Mouse (Mus musculus): ENCODE measurements around the gene Pabpc4.

Pabpc4 gene

DNA sequence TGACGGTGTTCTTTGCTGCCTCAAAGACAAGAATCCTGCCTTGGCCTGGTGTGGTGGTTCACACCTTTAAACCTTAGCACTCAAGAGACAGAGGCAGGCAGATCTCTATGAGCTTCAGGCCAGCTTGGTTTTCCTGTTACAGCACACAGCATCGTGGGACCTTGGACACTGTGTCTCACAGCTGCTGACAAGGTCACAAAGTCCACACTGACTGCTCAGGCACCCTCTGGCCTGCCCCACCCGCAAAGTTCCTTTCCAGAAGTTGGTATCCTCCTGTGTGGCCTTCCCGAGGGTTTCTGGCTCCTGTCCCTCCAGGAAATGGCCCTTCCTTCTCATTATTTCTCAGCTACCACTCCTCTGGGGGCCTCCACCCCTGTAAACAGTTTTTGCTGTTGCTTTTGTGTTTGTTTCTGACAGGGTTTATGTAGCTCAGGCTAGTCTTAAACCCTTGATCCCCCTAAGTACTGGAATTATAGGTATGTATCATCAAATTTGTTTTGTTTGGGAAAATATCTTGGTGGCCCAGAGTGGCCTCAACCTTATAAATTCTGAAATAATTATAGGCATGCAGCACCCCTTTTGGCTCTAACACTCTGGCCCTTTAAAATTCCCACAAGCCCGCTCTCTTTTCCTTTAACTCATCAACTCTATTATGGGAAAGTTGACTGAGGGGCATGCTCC, at the start of gene Pabpc4:
Gene Pabpc4, plus strand, starts transcription at position 631 of the 681 bp plus-strand sequence.
- in situ Hi-C loops (cut with MboI, MseI): no loop called here

DNA sequence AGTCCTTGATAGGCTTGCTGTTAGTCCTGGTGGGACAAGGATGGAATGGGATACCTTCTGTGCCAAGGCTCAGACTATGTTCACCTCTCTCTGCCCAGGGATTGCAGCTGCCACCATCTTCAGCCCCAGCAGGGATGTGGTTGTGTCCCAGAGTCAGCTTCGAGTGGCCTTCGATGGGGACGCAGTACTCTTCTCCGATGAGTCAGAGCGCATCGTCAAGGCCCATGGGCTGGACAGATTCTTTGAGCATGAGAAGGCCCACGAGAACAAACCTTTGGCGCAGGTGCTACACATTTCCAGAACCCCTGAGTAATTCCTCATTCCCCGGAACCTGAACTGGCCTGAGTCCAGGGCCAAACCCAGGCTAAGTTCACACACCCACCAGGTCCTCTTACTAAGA, 48.2 kb upstream of the Pabpc4 start:
- in situ Hi-C loops (cut with MboI, MseI): no loop called here

DNA sequence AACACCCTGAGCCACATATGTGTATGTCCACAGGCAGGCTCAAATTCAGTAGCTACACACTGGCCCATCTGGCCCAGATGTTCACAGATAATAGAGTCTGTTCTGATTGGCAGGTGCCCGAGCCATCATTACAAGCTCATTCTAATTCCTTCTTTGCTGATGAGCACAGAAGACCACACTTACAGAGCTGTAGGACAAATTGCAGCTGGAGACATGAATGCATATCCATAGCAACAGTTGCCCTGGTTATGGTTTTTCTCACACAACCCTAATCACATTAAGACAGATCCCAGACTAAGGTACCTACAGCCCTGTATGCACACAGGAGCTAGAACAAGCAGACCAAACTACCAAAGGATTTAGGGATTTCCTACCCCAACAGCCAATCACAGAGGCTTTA, 46.8 kb upstream of the Pabpc4 start:
- in situ Hi-C loops (cut with MboI, MseI): no loop called here

DNA sequence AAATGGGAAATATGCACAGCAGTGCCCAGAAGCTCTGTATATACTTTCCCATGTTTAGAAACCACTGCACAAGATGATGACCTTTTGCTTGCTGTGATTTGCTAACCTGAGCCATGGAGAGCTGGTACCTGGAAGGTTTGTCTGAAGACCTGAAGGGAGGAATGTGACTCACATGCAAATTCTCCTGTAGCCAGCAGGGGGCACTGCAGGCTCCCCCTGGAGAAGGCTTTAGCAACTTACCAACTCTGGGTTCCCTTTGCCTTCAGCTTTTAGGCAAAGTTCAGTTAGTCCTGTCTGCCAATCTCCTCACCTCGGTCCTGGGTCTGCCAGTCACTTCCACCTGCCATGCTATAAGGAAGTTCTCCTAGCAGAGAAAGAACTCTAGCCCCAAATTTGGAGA, 45.4 kb upstream of the Pabpc4 start:
- in situ Hi-C loops (cut with MboI, MseI): no loop called here

DNA sequence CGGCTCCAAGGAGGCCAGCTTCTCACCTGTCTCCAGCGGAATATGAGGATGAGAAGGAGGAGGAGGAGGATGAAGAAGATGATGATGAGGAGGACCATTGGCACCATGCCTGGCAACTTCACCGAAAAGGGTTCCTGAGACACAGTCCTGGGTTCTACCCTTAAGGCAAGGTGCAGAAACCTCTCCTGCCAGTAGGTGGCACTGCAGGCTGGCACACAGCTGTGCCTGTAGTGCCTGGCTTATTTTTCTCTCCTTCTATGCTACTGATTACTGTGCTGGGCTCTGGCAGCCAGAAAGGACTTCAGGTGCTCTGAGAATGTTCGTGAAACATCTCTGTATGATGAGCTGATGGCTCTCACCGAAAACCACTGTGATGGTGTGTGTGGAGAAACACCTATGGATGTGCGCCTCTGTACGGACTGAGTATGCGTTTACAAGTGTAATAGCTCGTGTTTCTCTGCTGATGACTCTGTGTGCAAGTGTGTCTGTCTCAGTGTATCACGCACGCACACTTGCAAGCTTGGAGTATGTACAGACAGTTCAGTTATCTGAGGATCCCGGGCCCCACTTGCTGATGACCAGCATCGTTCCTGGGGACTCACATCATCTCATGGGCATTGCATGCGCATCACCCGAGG, 42.3 kb upstream of the Pabpc4 start:
- in situ Hi-C loops (cut with MboI, MseI): no loop called here

DNA sequence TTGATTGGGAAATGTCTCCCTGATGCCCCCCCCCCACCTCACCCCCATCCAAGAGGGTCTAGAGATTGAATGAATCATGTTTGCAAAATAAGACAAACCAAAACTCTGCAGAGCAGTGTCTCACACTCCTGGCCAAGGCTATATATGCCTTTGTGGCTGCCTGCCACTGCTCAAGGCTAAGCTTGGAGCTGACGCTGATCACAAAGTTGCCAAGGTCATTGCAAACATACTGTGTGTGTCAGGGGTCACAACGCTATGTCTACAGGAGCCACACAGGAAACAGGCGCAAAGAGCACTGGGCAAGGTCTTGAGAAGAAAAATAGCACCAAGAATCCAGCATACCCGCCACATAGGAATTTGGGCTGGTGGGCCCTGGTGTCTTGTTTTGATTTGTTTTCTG, 41.5 kb upstream of the Pabpc4 start:
- in situ Hi-C loops (cut with MboI, MseI): no loop called here

DNA sequence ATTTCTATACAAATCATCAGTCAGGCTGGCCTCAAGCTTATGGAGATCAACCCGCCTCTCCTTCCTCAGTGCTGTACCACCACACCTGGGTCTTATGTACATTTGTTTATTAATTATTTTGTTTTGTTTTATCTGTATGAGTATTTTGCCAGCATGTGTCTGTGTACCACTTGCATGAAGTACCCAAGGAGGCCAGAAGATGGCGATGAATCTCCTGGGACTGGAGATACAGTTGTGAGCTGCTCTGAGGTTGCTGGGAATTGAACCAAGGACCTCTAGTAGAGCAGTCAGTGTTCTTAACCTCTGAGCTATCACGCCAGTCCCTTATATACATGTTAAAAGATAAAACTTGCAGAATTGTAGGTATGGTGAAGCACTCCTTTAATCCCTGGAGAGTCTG, 38.8 kb upstream of the Pabpc4 start:
- in situ Hi-C loops (cut with MboI, MseI): no loop called here

DNA sequence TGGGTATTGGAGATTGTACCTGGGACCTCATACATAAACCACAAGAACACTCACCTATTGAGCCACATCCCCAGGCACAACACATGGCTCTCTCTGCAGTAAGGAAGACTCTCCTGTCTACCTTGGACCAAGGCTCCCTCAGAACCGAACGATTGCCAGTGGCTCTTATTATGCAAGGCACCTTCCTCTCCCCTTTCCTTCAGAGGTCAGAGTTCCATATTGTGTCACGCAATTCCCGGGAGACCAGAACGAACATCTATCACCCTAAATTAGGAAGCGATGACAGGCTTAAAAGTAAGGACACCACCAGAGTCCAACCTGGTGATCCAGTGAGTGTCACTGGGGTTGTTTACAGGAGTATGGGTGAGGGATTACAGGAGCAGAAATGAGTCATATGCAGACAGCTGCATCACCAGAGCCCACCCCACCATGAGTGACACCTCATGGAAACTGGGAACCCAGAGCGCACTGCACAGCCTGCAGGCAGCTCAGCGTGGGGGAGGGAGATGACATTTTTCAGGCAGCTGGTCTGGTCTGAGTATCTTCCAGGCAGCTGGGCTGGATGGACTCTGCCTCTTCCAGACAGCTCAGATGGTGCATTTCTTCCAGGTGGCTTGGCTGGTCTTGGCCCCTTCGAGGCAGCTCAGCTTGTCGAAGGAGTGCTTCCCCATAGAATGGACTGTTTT, 36.3 kb upstream of the Pabpc4 start:
- in situ Hi-C loops (cut with MboI, MseI): no loop called here

DNA sequence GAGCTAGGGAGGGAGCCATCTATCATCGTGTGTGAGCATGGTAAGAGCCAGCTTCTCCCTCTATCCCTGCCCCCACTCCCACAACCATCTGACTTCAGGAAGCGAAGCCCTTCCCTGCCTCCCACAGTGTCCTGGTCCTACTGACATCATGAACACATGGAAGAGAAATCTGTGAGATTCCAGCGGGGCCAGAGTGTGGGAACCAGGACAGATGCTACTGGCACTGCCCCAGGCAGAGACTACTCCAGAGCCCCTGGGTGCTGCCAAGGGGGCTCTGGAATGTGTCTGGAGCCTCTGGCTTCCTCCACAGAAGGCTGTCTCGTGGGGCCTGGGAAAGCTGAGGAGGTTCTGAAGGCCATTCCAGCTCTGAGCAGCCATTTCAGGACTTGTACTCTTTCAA, 34.4 kb upstream of the Pabpc4 start:
- in situ Hi-C loops (cut with MboI, MseI): no loop called here

DNA sequence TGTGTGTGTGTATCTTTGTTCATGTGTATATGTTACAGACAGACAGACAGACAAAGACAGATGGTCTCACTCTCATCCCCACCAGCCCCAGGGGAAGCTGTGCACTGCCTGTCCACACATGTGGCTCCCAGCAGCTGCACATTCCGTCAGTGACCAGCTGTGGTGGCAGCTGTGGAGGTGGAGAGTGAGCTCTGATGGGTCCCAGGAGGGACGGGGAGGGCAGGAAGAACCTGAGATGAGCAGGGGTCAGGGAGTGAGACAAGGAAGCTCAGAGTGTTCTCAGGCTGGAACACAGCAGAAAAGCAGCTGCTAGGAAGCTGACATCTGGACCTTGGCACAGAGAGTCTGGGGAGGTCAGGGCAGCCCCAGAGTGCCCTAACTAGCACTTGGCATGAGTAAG, 33.9 kb upstream of the Pabpc4 start:
- in situ Hi-C loops (cut with MboI, MseI): no loop called here

DNA sequence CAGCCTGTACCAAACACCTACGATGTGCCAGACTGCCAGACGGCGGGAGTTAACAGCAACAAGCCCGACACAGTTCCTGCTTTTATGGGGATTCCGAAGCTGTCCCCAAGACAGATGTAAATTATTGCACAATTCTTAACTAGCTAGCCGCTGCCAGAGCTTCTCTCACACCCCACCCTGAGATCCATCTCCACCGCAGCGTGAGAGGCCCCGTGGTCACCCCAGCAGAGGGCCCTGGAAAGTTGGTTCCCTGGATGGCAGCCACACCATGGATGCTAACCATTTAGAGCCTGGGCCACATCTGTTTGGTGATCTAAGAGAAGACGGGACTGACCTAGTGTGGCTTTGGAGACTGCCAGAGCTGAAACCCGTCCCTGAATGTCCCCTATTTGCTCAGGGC, 33.0 kb upstream of the Pabpc4 start:
- in situ Hi-C loops (cut with MboI, MseI): no loop called here

DNA sequence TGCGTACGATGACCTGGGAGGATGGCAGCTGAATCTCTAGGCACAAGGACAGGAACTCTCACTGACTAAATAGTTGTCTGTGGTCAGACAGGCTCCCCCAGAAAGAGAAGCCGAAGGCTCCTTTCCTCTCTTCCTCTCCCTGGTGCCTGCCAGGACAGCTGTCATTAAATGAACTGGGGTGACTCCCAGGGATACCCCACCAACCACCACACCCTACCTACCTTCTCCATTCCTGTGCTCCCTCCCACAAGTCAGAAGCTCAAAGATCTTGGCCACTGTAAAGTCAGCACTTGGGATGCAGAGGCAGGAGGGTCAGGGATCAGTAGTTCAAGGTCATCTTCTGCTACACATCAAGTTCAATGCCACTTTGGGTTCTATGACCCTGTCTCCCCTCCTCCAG, 29.3 kb upstream of the Pabpc4 start:
- in situ Hi-C loops (cut with MboI, MseI): no loop called here

DNA sequence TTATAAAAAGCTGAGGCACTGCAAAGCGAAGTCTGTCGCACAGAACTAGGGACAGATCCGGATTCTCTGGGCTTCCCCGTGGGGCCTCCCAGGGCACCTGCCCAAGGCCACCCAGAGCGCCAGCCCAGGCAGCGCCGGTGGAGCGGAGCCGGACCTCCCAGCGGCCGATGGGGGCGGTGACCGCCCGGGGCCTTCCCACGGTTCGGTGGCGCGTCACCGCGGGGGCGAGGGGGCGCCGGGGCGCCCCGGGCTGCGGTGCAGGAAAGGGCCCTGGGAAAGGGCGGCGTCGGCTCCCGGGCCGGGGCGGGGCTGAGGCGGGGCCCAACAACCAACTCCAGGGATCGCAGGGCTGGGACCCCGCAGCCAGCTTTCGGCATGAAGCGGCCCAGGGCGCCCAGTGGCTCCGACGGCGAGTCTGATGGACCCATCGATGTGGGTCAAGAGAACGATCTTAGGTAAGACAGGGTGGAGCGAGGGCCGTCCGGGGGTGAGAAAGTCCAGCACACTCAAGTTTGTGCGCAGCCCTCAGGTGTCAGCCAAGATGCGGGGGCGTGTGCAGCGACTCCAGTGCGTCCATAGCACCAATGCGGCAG, 28.6 kb upstream of the Pabpc4 start, which contains the start of gene Heyl:
Gene Heyl, plus strand, starts transcription at position 65 of the 593 bp plus-strand sequence.
- in situ Hi-C loops (cut with MboI, MseI): no loop called here

DNA sequence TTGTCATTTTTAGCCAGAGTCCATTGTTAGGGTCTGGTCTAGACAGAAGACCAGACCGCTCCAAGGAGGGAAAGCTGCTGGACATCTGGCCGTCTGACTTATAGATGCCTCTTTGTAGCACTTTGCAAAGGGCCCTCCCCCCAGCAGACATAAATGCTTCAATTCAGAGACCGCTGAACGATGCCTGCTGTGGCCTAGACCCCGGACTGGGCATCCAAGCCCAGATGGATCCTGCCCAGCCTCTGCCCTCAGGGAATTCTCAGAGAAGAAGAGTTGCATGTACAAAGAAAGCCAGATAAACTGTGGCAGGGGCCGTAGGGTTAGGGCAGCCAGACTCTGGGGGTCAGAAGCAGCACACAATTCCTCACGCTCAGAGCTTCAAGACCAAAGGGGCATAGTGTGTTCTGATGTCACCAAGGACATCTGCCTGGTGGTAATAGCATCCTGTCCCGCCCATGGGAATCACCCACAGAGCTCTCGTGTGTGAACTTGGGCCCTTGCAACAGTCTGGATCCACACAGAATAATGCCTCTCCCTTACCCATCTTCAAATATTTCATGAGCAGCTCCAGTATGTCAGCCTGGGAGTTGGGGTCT, 26.2 kb upstream of the Pabpc4 start:
- in situ Hi-C loops (cut with MboI, MseI): no loop called here

DNA sequence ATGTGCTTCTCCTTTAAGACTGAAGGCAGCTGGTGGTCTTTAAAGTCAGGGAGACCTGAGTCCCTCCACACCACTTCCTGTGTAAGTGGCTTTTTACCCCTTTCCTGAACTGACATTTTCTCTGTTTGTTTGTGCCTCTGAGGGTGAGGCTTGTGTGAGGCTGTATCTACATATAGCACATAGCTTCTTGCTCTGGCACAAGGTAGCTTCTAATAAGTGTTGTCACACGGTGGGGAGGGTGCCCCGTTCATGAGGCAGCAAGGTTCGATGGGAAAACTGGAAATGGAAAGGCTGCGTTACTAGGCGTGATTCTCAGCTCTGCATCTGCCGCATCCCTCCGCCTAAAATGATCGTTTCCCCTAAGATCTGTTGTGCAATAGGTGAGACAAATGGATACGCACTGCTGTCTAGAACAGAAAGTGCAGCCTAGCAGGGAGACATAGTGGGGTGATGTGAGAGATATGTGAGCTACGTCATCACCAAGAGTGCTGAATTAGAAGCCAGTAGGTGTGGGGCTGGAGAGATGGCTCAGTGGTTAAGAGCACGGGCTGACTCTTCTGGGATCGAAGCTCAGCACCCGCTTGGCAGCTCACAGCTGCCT, 25.6 kb upstream of the Pabpc4 start:
- in situ Hi-C loops (cut with MboI, MseI): no loop called here

DNA sequence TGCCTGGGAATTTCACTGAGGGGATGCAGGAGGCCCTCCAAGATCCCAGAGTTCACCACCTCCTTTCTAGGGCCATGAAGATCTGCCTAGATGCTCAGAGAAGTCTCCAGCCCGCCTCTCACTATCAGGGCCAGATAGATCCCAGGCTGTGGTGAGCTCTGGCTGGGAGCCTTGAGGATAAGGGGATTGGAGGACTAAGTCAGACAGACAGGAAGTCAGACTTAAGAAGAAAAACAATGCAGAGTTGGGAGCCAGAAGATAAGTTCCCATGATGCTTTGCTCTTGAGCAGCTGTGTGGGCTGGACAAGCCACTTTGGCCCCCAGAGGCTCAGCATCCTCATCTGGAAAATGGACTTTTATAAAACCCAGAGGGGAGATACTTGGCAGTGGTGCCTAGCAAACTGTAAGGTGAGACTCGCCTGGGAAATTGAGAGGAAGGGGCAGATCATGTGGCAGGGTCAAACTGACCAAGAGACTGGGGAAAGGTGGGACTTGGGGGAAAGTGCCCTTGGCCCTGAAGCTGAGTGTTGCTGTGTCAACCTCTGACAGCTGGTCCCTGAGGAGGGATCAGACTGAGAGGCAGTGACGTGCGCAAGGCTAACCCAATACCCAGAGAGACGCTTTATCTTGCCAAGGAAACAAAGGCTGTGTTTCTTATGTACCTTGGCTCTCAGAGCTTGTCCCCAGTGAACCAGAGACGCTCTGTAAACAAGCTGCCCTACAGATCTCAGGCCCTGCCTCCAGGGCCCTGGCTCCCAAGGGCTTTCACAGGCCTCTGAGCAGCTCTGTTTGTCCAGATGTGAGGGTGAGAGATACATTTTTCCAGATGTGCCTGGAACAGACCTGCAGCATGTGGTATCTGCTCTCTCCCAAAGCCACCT, 24.5 kb upstream of the Pabpc4 start:
- in situ Hi-C loops (cut with MboI, MseI): no loop called here

DNA sequence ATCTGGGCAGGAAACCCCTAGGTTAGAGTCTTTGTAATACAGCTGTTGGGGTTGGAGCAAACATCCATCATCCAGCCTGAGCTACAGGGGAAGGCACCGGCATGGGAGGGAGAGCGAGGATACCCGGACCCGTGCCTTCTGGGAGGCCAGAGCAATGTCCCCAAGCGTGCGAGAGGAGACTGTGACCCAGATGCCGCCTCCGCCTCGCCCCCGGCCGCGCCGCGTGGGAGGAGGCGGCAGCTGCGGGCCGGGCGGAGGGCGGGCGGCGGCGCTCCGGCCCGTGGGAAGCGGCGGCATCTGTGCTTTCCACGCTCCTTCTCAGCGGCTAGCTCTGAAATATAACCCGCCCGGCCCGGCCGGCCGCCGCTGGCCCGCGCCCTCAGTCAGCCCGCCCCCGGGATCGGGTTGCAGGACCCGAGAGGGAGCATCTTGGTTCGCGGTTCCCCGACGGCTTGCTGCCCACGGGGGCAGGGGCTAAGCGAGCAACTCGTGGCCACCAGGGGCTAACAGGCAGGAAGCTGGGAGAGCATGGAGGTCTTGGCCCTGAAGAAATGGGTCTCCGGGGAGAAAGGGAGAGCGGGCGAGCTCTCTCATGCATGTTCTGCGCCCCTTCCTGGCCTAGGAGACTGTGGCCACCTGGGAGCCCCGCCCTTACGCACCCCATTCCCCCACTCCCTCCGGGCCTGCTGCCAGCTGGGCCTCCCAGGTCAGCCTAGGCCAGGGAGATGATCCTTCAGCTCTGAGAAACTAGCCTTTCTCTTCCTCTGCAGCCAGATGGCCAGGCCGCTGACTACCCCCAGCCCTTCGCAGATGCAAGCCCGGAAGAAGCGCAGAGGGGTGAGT, 22.6 kb upstream of the Pabpc4 start:
- in situ Hi-C loops (cut with MboI, MseI): no loop called here

DNA sequence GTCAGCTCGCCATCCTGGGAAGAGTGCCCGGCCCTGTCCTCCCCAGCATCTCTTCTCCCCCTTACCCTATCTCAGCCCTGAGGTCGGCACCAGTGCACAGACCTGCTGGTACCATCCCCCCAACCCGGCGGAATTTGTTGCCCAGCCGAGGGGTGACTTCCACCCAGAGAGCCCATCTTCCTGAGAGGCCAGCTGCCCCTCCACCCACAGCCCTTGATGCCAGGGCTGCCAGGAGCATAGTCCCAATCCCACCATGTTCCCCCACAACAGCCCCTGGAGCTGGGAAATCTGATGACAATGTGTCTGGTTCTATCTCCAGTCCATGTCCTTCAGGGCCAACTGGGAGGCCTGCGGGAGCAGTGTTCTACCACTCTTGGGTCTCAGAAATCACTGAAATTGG, 15.9 kb upstream of the Pabpc4 start:
- in situ Hi-C loops (cut with MboI, MseI): loop anchor here (5.0 kb wide), 1 partner anchor 79 kb away; no protein-coding TSS in a partner anchor

DNA sequence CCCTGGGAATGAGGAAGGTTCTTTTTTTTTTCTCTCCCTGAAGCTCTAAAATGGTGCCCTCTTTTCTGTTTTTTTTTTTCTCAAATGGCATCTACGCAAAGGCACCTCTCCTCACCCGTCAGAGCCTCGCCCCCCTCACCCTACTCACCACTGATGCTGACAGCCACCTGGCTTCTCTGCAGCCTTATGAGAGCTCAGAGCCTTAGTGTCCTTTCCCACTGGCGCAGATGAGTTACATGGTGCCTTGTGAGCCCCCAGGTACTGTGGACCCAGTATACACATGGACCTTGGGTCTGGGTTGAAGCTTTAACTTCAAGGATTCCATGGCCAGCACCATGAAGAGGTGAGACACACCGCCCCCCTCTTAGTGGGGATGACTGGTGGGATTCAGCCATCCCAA, 15.5 kb upstream of the Pabpc4 start:
- in situ Hi-C loops (cut with MboI, MseI): loop anchor here (5.0 kb wide), 1 partner anchor 79 kb away; no protein-coding TSS in a partner anchor

Measured in regulatory T cell (primary cell).